Mouse (Mus musculus) C2C12 (cell line): Measurements from ENCODE around the gene Cct3.
"Not testable (repeated sequence)": the region's sequence is repeated elsewhere in the genome, so short reads cannot be mapped to it uniquely, and the experiment has no call there.

ENCODE experiments used
- CTCF ChIP-seq: IDR thresholded peaks from one replicate; pipeline ENCODE4 v1.5.1; 2011; ENCODE audit not compliant: control insufficient read depth, insufficient read depth, insufficient read length
- MAX ChIP-seq: IDR thresholded peaks from one replicate; pipeline ENCODE4 v1.6.1; 2011; ENCODE audit warnings: mild to moderate bottlenecking, control low read depth
- USF1 ChIP-seq: IDR thresholded peaks from one replicate; pipeline ENCODE4 v1.6.1; 2011; ENCODE audit warnings: low read depth, mild to moderate bottlenecking, control low read depth, moderate library complexity

GRCm38 (mm10) chr3:88367517-88367916, 70.6 kb downstream of the Cct3 start:
- TF ChIP-seq CTCF, USF1, MAX: not testable (repeated sequence)
